Mouse (Mus musculus): ENCODE data around the gene Triml2. TPM values are rescaled to one million over a fixed set of nuclear protein-coding genes. Genes with fewer than 3 reads are reported as not detected.

Triml2 gene
- not detected in 2 replicates for polyA plus RNA-seq (2016; fragmentation: Nextera tagmentation; extraction: Ambion mirVana)

- no peak for ATAC-seq (ENCODE audit: low FRiP score)
- H3K4me3 ChIP-seq, result no peak within 1 kb of the TSS
- 96% methylated on average over 13 of the region's 13 CpGs for WGBS
- no peak within 1 kb of the TSS for H3K9ac ChIP-seq
- no peak within 1 kb of the TSS for H3K4me2 ChIP-seq (replicated peaks)
- H3K36me3 ChIP-seq, result no peaks in the 10 kb centered on the region
- H3K4me1 ChIP-seq, result no peaks in the 10 kb centered on the region
- H3K27me3 ChIP-seq, result no peaks in the 10 kb centered on the region
- H3K27ac ChIP-seq, result no peak within 1 kb of the TSS
- H3K9me3 ChIP-seq (replicated peaks), result no peaks in the 10 kb centered on the region
Observed at GRCm38 (mm10) chr8:43180054-43180690, at the start of gene Triml2. Gene Triml2 (plus strand): TSS chr8:43180541.

- Histone ChIP-seq H3K27ac (no peak within 1 kb of the TSS), H3K4me3 (no peak within 1 kb of the TSS), H3K4me2 (replicated peaks) (no peak within 1 kb of the TSS), H3K9ac (no peak within 1 kb of the TSS), H3K27me3 (no peaks in the 10 kb centered on the region), H3K36me3 (no peaks in the 10 kb centered on the region), H3K4me1 (no peaks in the 10 kb centered on the region), H3K9me3 (replicated peaks) (no peaks in the 10 kb centered on the region)
- no peak for ATAC-seq (ENCODE audit: low FRiP score)
- WGBS, result 91% methylated on average over 2 of the region's 2 CpGs
Observed at GRCm38 (mm10) chr8:43141386-43141785, 39.0 kb upstream of the Triml2 start, which contains the start of gene Triml1. Gene Triml1 (minus strand): TSS chr8:43141486.

GRCm38 (mm10) chr8:43149307-43149706 is 31.0 kb upstream of the Triml2 start:
- H3K4me3 ChIP-seq, result no peak overlapping the region
- WGBS, result 90% methylated on average over 9 of the region's 9 CpGs
- no peak overlapping the region for H3K4me2 ChIP-seq (replicated peaks)
- H3K9me3 ChIP-seq (replicated peaks), result no peaks in the 10 kb centered on the region
- no peak overlapping the region for H3K27ac ChIP-seq
- H3K9ac ChIP-seq, result no peak overlapping the region
- no peaks in the 10 kb centered on the region for H3K4me1 ChIP-seq
- H3K36me3 ChIP-seq, result no peaks in the 10 kb centered on the region
- H3K27me3 ChIP-seq, result no peaks in the 10 kb centered on the region
- ATAC-seq (ENCODE audit: low FRiP score), result no peak

DNA sequence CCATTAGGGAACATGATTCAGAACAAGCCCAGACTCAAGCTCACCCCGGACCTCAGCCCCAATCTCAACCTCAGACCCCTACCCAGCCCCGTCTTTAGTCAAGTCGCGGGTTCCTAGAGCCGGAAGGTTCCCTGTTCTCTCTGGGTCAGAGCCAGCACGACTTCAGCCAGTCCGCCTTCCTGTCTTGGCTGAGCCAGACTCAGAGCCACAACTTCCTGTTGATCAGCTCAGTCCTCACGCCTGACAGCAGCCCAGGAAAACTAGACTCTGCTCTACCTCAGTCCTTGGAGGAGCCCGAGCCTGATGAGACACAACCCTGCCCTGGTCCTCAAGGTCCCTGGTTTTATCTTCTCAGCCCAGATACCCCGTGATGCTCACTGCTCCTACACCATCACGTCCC is 17.1 kb upstream of the Triml2 start:
- WGBS, result 90% methylated on average over 11 of the region's 11 CpGs

DNA sequence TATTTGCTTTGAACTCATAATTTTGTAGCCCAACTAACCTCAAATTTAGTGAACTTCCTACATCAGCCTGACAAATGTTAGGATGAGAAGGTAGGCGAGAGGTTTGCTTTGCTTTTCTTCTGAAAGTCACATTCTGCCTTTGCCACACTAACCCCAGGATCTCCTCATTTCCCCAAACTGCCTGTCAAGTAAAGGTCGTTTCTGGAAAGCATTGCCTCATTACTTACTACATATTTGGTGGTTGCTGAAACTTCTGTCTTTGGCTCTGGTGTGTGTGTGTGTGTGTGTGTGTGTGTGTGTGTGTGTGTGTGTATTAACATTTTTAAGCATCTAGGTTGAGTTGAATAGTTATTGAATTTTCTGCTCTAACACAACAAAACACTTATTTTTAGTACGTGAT is 15.9 kb upstream of the Triml2 start:
- ATAC-seq (ENCODE audit: low FRiP score), result no peak
- Histone ChIP-seq H3K4me3 (no peak overlapping the region), H3K27me3 (no peaks in the 10 kb centered on the region), H3K36me3 (no peaks in the 10 kb centered on the region), H3K4me1 (no peaks in the 10 kb centered on the region), H3K27ac (no peak overlapping the region), H3K4me2 (replicated peaks) (no peak overlapping the region), H3K9me3 (replicated peaks) (no peaks in the 10 kb centered on the region), H3K9ac (no peak overlapping the region)
- whole genome bisulfite sequencing, result 86% methylated on average over 3 of the region's 3 CpGs

More for the DNA sequence above, 17.1 kb upstream of the Triml2 start:
- Histone ChIP-seq H3K36me3 (no peaks in the 10 kb centered on the region), H3K27ac (no peak overlapping the region), H3K27me3 (no peaks in the 10 kb centered on the region), H3K9ac (no peak overlapping the region), H3K4me2 (replicated peaks) (no peak overlapping the region), H3K9me3 (replicated peaks) (no peaks in the 10 kb centered on the region), H3K4me1 (no peaks in the 10 kb centered on the region), H3K4me3 (no peak overlapping the region)
- no peak for ATAC-seq (ENCODE audit: low FRiP score)

DNA sequence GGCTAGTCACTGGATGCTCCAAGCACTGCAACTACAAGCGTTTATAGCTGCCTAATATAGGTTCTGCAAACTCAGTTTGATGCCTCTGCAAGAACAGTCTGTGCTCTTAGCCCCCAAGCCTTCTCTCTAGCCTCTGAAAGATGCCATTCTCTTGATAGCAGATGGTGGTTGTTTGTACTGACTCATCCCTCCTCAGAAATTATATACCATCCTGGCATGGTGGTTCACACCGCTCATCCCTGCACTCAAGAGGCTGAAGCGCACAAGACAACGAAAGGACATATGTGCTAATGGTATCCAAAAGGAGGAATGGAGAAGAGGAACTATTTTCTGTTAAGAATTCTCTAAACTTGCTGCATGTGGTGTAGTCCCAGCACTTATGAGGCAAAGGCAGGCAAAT is 12.3 kb upstream of the Triml2 start:
- ATAC-seq (ENCODE audit: low FRiP score), result no peak
- 96% methylated on average over 4 of the region's 4 CpGs for WGBS
- no peak overlapping the region for H3K4me2 ChIP-seq (replicated peaks)

DNA sequence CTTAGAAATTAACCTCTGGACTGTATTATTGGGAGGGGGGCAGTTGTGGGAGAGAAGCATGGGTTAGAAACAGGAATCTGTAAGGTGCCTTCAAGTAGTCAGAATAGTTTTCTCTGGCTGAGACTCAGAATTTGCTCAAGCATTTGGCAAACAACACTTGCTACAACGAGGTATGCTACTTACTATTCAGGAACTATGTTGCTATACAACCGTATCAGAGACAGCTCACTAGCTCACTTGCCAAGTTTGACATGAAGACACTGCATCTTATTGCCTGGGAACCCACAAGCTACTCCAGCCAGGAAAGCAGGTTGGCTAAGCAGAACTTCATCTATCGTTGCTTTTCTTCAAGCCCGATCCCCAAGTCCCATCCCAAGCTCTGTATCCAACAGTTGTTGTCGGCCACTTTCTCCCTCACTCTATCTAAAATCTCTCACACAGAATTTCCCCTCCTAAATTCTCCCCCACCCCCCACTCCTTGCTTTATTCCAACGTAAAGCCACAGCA is 11.0 kb upstream of the Triml2 start:
- Histone ChIP-seq H3K4me1 (no peaks in the 10 kb centered on the region), H3K27me3 (no peaks in the 10 kb centered on the region), H3K9me3 (replicated peaks) (no peaks in the 10 kb centered on the region), H3K9ac (no peak overlapping the region), H3K4me2 (replicated peaks) (no peak overlapping the region), H3K27ac (no peak overlapping the region), H3K4me3 (no peak overlapping the region), H3K36me3 (no peaks in the 10 kb centered on the region)
- ATAC-seq (ENCODE audit: low FRiP score), result no peak
- WGBS, result 89% methylated on average over 6 of the region's 6 CpGs

More for the DNA sequence above, 12.3 kb upstream of the Triml2 start:
- no peaks in the 10 kb centered on the region for H3K4me1 ChIP-seq
- H3K36me3 ChIP-seq, result no peaks in the 10 kb centered on the region
- no peaks in the 10 kb centered on the region for H3K9me3 ChIP-seq (replicated peaks)
- no peak overlapping the region for H3K9ac ChIP-seq
- H3K27ac ChIP-seq, result no peak overlapping the region
- no peaks in the 10 kb centered on the region for H3K27me3 ChIP-seq
- no peak overlapping the region for H3K4me3 ChIP-seq

DNA sequence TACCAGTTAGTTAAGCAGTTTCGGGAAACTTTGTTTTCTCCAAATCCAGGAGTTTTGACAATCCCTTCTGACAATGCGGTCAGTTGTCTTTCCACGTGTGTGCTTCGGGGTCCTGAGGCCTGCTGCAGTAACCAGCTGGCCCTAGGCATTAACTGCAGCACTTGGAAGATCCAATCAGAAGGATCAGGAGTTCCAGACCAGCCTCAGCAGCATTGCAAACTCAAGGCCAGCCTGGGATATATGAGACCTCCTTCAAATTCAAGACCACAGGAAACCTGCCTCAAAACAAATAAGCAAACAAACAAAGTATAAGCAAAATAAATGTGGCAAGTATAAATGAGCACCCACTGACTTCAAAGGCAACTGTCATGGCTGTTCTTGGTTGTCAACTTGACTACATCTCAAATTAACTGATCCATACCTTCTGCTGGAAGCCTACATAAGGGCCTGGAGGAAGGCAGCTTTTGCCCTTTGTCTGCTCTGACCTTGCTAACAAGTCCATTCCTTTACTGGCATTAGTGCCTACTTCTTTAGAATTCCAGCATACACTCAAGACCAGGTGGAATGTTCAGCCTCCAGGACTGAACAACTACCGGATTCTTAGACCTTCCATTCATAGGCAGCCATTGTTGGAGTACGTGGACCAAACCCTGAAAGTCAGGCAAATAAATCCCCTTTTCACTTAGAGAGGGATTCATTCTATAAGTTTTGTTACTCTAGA is 3.4 kb upstream of the Triml2 start:
- Histone ChIP-seq H3K9me3 (replicated peaks) (no peaks in the 10 kb centered on the region), H3K27me3 (no peaks in the 10 kb centered on the region), H3K9ac (no peak overlapping the region), H3K36me3 (no peaks in the 10 kb centered on the region), H3K4me1 (no peaks in the 10 kb centered on the region), H3K4me2 (replicated peaks) (no peak overlapping the region), H3K4me3 (no peak overlapping the region), H3K27ac (no peak overlapping the region)
- no peak for ATAC-seq (ENCODE audit: low FRiP score)
- 92% methylated on average over 6 of the region's 6 CpGs for WGBS

- no peak overlapping the region for H3K27ac ChIP-seq
- no peaks in the 10 kb centered on the region for H3K36me3 ChIP-seq
- H3K9me3 ChIP-seq (replicated peaks), result no peaks in the 10 kb centered on the region
- ATAC-seq (ENCODE audit: low FRiP score), result no peak
- no peaks in the 10 kb centered on the region for H3K27me3 ChIP-seq
- no peak overlapping the region for H3K4me2 ChIP-seq (replicated peaks)
- no peak overlapping the region for H3K9ac ChIP-seq
- WGBS, result 42% methylated on average over 3 of the region's 3 CpGs
- no peak overlapping the region for H3K4me3 ChIP-seq
- no peaks in the 10 kb centered on the region for H3K4me1 ChIP-seq
Observed at GRCm38 (mm10) chr8:43178263-43178662, 2.1 kb upstream of the Triml2 start.

DNA sequence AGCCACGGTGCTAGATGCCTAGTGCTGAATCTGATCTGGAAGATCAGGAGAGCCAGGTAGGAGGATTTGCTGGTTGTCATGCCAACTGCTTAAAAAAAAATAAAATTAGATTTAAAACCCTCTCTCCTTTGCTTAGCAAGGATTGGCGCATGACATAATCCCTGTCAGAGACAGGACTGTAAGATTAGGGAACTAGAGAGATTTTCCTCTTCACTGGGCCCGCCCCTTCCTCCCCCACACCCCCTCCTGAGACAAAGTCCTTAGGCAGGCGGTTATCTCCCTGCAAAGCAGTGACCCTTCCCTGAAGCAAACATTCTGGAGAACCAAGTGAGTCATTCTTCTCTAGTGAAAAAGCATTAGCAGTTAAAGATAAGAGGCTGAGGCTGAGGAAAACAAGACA is 1.2 kb upstream of the Triml2 start:
- Histone ChIP-seq H3K27me3 (no peaks in the 10 kb centered on the region), H3K4me1 (no peaks in the 10 kb centered on the region), H3K9ac (no peak overlapping the region), H3K4me3 (no peak overlapping the region), H3K27ac (no peak overlapping the region), H3K4me2 (replicated peaks) (no peak overlapping the region), H3K9me3 (replicated peaks) (no peaks in the 10 kb centered on the region), H3K36me3 (no peaks in the 10 kb centered on the region)
- ATAC-seq (ENCODE audit: low FRiP score), result no peak
- WGBS, result 58% methylated on average over 4 of the region's 4 CpGs

- H3K9ac ChIP-seq, result no peak overlapping the region
- H3K9me3 ChIP-seq (replicated peaks), result no peaks in the 10 kb centered on the region
- ATAC-seq (ENCODE audit: low FRiP score), result no peak
- no peak overlapping the region for H3K4me2 ChIP-seq (replicated peaks)
- no peak overlapping the region for H3K27ac ChIP-seq
- no peaks in the 10 kb centered on the region for H3K36me3 ChIP-seq
- no peaks in the 10 kb centered on the region for H3K4me1 ChIP-seq
- WGBS, result 90% methylated on average over 2 of the region's 2 CpGs
- no peak overlapping the region for H3K4me3 ChIP-seq
- H3K27me3 ChIP-seq, result no peaks in the 10 kb centered on the region
Observed at GRCm38 (mm10) chr8:43182281-43182680, 1.9 kb downstream of the Triml2 start.

DNA sequence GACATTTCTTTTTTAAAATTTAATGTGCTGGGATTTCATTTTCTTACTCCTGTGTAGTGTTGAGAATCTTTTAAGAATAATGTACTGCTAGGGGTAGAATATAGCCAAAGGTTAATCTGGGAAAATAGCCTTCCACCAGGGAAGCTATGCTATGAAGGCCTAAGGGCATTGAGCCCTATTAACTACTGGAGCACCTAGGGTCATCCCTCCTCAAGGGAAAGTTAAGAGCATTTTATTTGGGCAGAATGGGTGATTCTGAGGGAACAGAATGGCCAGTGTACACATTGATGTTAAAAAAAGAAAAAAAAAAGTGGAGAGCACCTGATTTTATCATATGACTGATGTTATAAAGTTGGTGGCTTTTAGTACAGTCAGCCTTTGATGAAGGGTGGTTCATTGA is 35.2 kb downstream of the Triml2 start:
- no peaks in the 10 kb centered on the region for H3K36me3 ChIP-seq
- H3K27ac ChIP-seq, result no peak overlapping the region
- no peak overlapping the region for H3K4me2 ChIP-seq (replicated peaks)
- no peaks in the 10 kb centered on the region for H3K9me3 ChIP-seq (replicated peaks)
- no peaks in the 10 kb centered on the region for H3K27me3 ChIP-seq
- no peaks in the 10 kb centered on the region for H3K4me1 ChIP-seq
- H3K9ac ChIP-seq, result no peak overlapping the region
- no peak overlapping the region for H3K4me3 ChIP-seq
- no peak for ATAC-seq (ENCODE audit: low FRiP score)

DNA sequence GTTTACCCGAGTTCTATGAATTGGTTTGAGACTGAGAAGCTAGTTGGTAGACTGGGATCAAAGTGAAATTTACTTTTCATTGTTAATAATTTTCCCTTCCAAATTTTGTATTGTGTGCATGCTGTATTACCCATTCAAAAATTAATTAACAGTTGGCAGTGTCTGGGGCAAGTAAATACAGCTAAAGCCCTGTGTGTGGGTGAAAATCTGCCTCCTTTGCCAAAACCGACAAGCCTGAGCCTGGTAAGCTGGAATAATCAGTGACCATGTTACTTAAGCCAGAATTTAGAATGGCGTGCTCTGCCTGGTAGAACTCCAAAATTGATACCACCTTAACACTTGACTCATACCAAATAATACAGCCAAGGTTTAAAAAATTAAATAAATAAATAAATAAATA is 63.0 kb downstream of the Triml2 start:
- WGBS, result 92% methylated on average over 3 of the region's 3 CpGs
- no peak for ATAC-seq (ENCODE audit: low FRiP score)
- no peak overlapping the region for H3K4me3 ChIP-seq
- H3K4me1 ChIP-seq, result no peaks in the 10 kb centered on the region
- no peaks in the 10 kb centered on the region for H3K36me3 ChIP-seq
- H3K27ac ChIP-seq, result no peak overlapping the region
- no peaks in the 10 kb centered on the region for H3K27me3 ChIP-seq
- H3K9ac ChIP-seq, result no peak overlapping the region
- no peaks in the 10 kb centered on the region for H3K9me3 ChIP-seq (replicated peaks)
- no peak overlapping the region for H3K4me2 ChIP-seq (replicated peaks)

Data from hindbrain, embryonic 12.5 days (tissue).